Mouse (Mus musculus) frontal cortex, adult (tissue): Measurements from ENCODE around the gene Scrn1.
A peak's percentile ranks its signal among the peaks of the same experiment; 100 is the strongest.

ENCODE experiments used
- ATAC-seq: cut with Nextera tagmentation; 2 replicates; pipeline ENCODE4 v1.9.2; 2017; ENCODE audit warnings: mild to moderate bottlenecking, moderate library complexity, mixed read lengths; ENCODE audit not compliant: low TSS enrichment

Scrn1 gene

DNA sequence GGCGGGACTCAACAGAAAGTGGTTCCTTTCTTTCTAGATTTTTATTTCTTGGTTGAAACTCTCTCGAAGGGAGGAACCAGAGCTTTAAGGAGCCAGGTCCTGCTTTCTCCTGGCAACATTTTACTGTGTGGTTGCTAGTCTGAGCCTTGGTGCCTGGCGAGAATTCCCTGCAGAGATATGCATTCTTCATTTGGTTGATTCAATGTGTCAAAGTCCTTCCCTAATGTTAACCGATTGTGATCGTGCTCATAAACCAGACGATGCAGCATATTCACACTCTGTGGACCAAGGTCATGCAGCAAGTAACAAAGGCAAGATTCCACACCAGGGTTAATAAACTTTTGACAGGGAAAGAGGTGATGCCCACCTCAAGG, 244 bp upstream of the Scrn1 start:
- ATAC-seq: no peak

- peak; percentile 17; the same call in 1 of the 2 replicates for ATAC-seq
Observed at GRCm38 (mm10) chr6:54565012-54565411, 1.3 kb downstream of the Scrn1 start.

DNA sequence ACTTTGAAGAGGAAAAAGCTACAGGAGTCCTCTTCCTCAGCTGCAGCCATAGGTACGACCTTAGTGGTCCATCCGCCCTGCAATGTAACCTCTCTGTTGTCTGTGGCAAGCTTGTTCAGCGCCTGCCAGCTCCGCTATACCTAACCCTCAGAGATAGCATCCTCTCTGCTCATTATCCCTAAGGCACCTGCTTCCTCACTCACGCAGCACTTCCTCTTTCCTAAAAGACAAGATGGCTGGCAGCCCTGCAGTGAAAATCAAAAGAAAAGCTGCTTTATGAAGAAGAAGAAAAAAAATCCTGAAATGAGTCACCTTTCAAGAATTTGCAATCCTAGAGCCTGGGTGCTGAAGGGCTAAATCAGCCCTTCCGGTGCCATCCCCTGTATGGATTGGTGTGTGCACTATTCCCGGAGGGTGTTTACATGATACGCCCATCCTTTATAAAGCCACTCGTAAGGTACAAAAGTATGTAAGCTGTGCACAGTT, 1.7 kb downstream of the Scrn1 start:
- peak; percentile 15; the same call in 1 of the 2 replicates for ATAC-seq

DNA sequence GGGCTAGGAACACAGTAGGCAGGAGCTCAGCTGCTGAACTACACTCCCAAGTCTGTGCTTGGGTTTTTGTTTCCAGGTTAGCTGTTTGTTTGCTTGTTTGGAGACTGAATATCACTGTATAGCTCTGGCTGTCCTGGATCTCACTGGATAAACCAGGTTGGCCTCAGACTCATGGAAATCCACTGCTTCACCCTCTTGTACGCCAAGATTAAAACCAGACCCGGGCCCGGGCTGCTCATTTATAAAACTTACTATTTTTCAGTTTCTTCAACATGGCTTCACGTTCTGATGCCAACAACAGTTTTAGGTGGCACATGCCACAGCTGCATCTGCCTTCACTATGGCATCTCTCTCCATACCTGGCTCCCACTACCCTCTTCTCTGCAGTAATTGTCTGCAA, 2.7 kb downstream of the Scrn1 start:
- no peak for ATAC-seq

DNA sequence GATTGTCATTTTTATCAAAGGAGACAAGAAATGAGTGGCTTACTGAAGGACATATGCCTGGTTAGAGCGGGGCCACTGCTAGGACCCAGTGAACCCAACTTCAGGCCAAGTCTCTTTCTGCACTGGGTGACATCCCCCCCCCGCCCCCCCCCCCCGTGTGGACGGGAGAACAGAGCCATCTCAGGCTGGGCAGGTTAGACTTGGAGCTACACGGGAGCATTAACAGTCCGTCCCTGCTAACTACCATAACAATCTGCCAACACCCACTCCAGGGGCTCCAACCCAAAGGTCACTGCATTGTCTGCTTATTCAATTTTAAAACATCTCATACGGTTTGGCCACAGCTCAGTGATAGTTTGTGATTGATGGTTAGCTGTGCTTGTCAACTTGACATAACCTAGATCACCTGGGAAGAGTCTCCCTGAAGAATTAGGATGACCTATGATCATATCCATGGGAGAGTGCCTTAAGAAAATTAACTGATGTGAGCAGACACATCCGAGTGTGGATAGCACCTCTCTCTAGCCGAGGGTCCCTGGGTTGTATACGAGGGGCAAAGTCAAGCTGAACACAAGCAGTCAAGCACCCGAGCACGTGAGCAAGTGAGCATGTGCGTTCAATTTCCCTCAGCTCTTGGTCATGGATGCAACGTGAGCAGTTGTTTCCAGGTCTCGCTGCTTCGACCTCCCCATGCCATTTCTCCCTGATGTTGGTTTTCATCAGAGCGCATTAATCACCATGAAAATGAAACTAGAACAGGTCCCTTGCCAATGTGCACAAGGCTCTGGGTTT, 4.1 kb downstream of the Scrn1 start:
- no peak for ATAC-seq

DNA sequence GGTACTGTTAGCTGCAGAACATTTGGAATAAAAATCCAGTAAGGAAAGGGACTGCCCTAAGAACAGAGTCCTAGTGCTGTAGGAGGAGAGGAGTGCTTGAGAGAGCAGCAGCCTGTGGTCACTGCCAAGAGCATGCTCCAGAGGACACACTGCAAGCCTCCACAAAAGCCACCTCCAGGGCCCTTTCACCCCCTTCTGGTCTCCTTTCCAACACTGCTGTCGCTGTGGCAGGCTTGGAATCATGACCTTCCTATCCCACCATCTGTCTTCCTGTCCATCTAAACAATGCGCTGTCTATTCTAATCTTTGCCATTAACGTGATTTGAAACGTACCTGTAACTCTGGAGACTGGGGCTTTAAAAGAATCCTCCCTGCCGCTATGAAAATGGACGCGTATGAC, 7.8 kb downstream of the Scrn1 start:
- no peak for ATAC-seq

DNA sequence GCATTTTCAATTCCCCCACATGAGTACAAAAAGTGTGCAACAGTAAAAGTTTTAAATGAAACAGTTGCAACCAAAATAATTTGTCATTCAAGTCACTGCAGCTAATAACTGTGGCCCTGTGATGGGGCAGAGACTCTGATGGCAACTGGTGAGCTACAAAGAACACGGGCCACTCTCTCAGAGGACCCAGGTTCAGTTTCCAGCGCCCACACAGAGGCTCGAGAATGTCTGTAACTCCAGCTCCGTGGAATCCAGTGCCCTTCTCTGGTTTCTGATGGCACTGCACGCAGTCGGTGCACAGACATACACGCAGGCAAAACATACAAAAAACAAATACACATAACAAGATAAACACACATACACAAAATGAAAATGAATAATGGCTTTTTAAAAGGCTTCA, 8.6 kb downstream of the Scrn1 start:
- no peak for ATAC-seq

DNA sequence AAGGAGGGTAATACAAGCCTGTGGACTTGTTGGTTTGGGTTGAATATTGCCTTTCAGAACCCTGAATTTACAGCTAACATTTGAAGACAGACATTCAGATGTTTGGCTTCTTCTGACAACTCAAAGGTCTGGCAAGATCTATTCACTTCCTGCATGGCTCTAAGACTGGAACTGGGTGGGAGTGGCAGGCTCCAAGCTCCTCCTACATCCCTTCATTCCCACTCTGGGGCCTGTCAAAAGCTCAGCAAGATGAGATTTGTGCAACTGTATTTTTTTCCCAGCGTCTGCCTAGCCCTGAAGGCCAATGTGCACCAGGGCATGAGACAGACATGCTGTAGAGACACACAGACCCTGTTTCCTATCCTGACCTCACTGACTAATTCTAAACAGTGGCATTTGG, 10.5 kb downstream of the Scrn1 start:
- no peak for ATAC-seq

DNA sequence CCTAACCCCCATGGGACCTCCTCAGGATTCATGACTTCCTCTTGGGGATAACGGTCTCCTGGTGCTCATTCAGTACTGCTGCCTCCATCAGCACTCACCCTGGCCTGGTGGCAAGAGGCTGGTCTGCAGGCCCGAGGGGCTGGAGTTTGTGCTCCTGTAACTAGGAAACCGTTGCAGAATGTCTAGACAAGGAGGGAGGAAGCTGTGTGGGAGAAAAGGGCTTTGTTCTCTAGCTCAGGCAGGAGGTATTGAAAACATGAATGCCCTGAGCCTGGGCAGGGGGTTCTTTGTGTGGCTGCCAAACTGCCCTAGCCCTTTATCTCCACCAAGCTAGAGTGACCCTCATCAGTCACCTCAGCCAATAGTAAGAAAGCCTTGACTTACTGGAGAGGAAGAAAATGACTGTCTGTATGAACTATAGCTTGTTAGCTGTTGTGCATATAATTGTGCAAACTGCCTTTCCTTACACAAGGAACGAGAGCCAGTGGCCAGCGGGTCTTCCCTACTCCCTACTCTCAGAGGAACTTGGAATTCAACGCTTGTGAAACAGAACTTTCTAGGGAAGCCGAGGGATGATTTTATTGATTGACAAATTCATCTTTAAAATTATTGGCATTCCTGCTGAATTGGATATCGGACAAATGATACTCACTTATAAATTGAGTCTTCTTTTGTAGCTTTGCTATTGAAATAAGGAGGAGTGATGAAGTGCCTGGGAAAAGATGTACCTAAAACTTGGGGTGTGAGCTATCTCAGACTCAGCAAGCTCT, 11.8 kb downstream of the Scrn1 start:
- ATAC-seq: no peak

DNA sequence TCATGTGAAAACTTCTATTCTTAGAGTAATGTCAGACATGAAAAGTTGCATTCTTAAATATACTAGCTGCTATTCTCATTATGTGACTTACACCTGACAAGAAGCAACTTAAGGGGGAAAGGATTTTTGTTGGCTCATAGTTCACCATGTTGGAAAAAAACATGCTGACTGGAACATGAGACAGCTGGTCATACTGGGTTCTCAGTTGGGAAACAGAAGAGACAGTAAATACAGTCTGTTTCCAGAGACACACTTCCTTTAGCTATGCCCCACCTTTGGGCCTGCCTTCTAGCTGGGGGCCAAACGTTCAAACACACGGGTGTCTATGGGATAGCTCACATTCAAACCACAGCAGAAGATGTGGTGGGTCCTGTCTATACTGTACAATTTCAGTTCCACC, 12.7 kb downstream of the Scrn1 start:
- ATAC-seq: no peak

DNA sequence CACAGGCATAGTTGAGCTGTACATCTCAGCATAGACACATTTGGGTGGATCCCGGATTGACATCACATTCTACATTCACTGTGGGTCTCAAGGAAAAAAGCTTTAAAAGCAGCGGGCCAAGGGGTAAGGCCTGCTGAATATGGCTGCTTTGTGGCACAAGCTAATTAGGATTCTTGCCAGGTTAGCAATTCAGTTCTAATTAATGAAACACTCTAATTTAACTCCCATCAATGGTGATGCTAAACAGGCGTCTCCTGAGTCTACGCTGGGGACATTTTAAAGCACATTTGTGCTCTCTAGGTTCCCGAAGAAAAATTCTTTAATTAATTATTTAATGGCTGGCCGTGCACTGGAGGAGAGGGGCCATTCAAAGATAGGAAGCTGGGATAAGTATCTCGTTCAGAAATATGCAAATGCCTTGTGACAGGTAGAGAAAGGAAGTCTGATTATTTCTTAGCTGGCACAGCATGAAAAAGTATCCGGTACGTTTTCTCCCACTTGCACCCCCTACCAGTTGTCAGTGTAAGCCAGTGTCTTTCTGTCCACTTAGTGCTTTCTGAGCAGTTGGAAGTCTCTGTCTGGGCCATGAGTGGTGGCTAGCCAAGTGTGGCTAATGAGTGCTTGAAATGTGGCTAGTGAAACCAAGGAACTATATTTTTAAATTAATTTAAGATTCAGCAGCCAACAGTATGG, 13.4 kb downstream of the Scrn1 start:
- ATAC-seq: no peak

GRCm38 (mm10) chr6:54550801-54551323, 15.4 kb downstream of the Scrn1 start:
- ATAC-seq: no peak

GRCm38 (mm10) chr6:54549311-54549710, 17.0 kb downstream of the Scrn1 start:
- no peak for ATAC-seq

- no peak for ATAC-seq
Observed at GRCm38 (mm10) chr6:54548314-54549019, 17.8 kb downstream of the Scrn1 start.

DNA sequence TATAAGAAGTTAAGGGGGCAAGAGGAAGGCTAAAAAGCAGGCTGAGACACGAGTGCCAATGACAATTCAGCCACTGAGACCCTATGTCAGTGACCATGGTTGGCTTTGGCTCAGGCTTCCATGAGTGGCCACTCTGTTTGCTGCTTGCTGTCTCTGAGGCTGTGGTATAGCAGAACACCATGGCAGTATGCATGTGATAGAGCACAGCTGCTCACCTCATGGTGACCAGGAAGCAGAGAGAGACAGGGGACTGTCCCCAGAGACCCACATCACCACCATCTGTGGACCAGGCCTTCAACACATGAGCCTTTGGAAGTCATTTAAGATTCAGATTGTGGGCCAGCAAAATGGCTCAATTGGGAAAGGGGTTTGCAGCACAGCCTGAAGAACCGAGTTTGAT, 22.6 kb downstream of the Scrn1 start:
- no peak for ATAC-seq

- peak; percentile 39; the same call in 1 of the 2 replicates for ATAC-seq
Observed at GRCm38 (mm10) chr6:54542836-54543235, 23.5 kb downstream of the Scrn1 start.

DNA sequence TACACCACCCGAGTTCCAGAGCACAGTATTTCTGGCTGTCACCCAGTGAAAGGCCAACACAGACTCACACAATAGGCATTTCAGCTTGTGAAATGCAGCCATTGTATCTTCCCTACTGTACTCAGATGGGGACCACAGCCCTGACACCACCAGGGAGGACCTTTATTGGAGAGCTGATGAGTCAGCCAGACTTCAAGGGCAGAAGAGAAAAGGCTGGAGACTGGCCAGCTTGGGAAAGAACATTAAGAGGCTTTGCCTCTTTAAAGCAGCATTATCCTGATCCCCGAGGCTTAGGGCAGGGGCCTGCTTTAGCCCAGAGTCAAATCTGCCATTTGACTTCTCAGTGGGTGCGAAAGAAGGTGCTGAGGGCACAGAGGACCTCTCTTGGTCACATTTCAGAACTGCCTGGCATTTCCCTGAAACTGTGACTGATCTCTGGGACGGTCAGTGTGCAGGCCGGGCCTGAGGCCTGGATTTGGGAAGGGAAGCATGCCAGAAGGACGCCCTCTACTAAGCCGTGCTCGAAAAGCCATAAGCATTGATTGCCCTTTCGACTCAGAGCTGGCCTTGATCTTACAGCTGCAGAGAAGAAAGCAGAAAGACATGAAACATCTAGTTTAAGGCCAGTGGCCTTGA, 25.9 kb downstream of the Scrn1 start:
- no peak; the same call in 1 of the 2 replicates for ATAC-seq

GRCm38 (mm10) chr6:54539396-54539795, 26.9 kb downstream of the Scrn1 start:
- no peak for ATAC-seq

DNA sequence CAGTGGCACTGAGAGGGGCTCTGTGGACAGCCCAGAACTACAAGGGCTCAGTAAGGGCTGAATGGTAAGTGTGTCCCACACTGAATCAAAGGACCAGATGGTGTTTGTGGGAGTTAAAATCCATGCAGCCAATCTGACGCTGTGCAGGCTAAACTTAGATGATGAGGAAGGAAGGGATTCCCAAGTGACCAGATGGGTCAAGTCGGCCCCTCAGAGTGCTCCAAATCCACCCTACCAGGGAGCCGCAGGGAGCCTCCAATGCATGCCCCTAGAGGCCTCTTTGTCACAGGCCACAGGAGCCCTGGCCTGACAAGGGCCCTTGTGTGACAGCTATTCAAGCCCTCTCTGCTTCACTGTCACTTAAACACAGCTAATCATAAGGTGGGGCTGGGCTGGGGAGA, 27.5 kb downstream of the Scrn1 start:
- ATAC-seq: peak; percentile 67

GRCm38 (mm10) chr6:54537053-54537452, 29.2 kb downstream of the Scrn1 start:
- ATAC-seq: no peak

GRCm38 (mm10) chr6:54535485-54535884, 30.8 kb downstream of the Scrn1 start:
- no peak for ATAC-seq
